ENCODE assay signal across 8 mouse cellular contexts in genomic region chr6:83054871-83055431, GRCm38 (mm10). TPM values are rescaled to one million over a fixed set of nuclear protein-coding genes. Genes with fewer than 3 reads are reported as not detected.
DNase-seq lines count a peak whose midpoint lies in the region; ATAC-seq and TF ChIP-seq lines count a peak whose summit lies in the region.

TSS of gene Htra2 (minus strand) at chr6:83055273.

- no peaks in the 10 kb centered on the region for H3K27me3 ChIP-seq in liver, adult 2 months (ENCODE audit: control insufficient read depth, insufficient read depth, low read length)
- no peaks in the 10 kb centered on the region for H3K27me3 ChIP-seq in myocyte (ENCODE audit: control insufficient read depth, insufficient read depth, insufficient read length)

- peak; percentile 51 for DNase-seq in kidney, adult 9 months
- DNase-seq in kidney, adult 8-10 months, result no peak
- peak; percentile 40 for DNase-seq in brain, embryonic 14.5 days (ENCODE audit: low read depth)
- DNase-seq in gastrocnemius, postnatal 4 days (ENCODE audit: low spot score in 2 of 2), result no peak
- DNase-seq in liver, adult 2 months (ENCODE audit: extremely low read depth, low read depth, low spot score), result no peak
- no peak for DNase-seq in MN1 (ENCODE audit: low spot score)

- H3K4me1 ChIP-seq in liver, adult 2 months (ENCODE audit: control insufficient read depth, insufficient read depth, low read length), result peaks cover 17% of the 10 kb centered on the region

- H3K36me3 ChIP-seq in liver, adult 2 months (ENCODE audit: control insufficient read depth, insufficient read depth, low read length), result peaks cover 8% of the 10 kb centered on the region
- peaks cover 21% of the 10 kb centered on the region for H3K36me3 ChIP-seq in myocyte (ENCODE audit: control insufficient read depth, insufficient read depth)

- peaks cover 17% of the 10 kb centered on the region; the same call in 1 of the 2 replicates for H3K79me2 ChIP-seq in liver, adult 2 months (ENCODE audit: control insufficient read depth, insufficient read depth, low read length)
- peaks cover 43% of the 10 kb centered on the region for H3K79me2 ChIP-seq in myocyte (ENCODE audit: control insufficient read depth, insufficient read depth)

- under 1% methylated on average over 48 of the region's 50 CpGs for WGBS in liver, adult 2 months

- peak within 1 kb of the TSS; percentile 94 for H3K4me2 ChIP-seq in myocyte (ENCODE audit: low read depth)

- peak; percentile 30; the same call in 1 of the 2 replicates for TF ChIP-seq CTCF in brain, embryonic 14.5 days (IDR thresholded peaks at IDR 0.05; ENCODE audit: borderline replicate concordance, extremely low read depth, insufficient read depth, insufficient read length)
- TF ChIP-seq CTCF in liver, adult 2 months (IDR thresholded peaks at IDR 0.05; ENCODE audit: low read depth, low read length), result peak; percentile 42

- H3K4me3 ChIP-seq in liver, adult 2 months (ENCODE audit: insufficient read depth, low read depth, low read length), result peak within 1 kb of the TSS; percentile 92
- H3K4me3 ChIP-seq in myocyte, result peak within 1 kb of the TSS; percentile 100

- peak within 1 kb of the TSS; percentile 76 for H3K27ac ChIP-seq in liver, adult 2 months (replicated peaks; ENCODE audit: insufficient read depth, low read depth, low read length)

- ATAC-seq in inflammation-experienced regulatory T-cells, adult 6 months, result peak; percentile 18

- TF ChIP-seq POLR2A in brain, embryonic 14.5 days (IDR thresholded peaks at IDR 0.05; ENCODE audit: borderline replicate concordance, extremely low read depth, insufficient read depth, insufficient read length, poor library complexity, severe bottlenecking), result no peak
- no peak for TF ChIP-seq POLR2A in liver, adult 2 months (IDR thresholded peaks at IDR 0.05; ENCODE audit: extremely low read depth, insufficient read depth, low read length)
- TF ChIP-seq POLR2A in myocyte (IDR thresholded peaks at IDR 0.05; ENCODE audit: insufficient read length, low read depth), result no peak

- H3K9ac ChIP-seq in liver, adult 2 months (ENCODE audit: low read depth, low read length), result peak within 1 kb of the TSS; percentile 97

- peak within 1 kb of the TSS; percentile 78 for H3ac ChIP-seq in myocyte (ENCODE audit: control insufficient read depth, insufficient read length)

TF ChIP-seq in myocyte, 11 proteins besides CTCF, POLR2A, EP300 and RAD21:
- no peak for TF ChIP-seq SRF (IDR thresholded peaks at IDR 0.05; ENCODE audit: control insufficient read depth, insufficient read length, low read depth)
- no peak for TF ChIP-seq TCF3 (IDR thresholded peaks at IDR 0.05; ENCODE audit: insufficient read length, low read depth)
- no peak for TF ChIP-seq MYOG (IDR thresholded peaks at IDR 0.05; ENCODE audit: control insufficient read depth in 1 of 3, insufficient read depth in 1 of 3, insufficient read length in 2 of 3, low read depth in 2 of 3)
- TF ChIP-seq TCF12 (IDR thresholded peaks at IDR 0.05; ENCODE audit: insufficient read depth, poor library complexity, severe bottlenecking), result no peak
- TF ChIP-seq USF1 (IDR thresholded peaks at IDR 0.05; ENCODE audit: low read depth), result no peak

RNA-seq across cellular contexts. Expression of gene Htra2, which starts in this region (rescaled TPM):
- 63.4 and 99.1 TPM in 2 replicates for polyA plus RNA-seq in brain, embryonic 14.5 days (2012; rRNA removed)
- 10 to 100 TPM; 30.1 to 33.5 TPM for total RNA-seq in gastrocnemius, postnatal 4 days (2021)
- 10 to 100 TPM; 23.5 to 29.2 (median 28.4) TPM for polyA plus RNA-seq in inflammation-experienced regulatory T-cells, adult 6 months (2017; shearing (Covaris generic))
- 14.0 and 17.5 TPM in 2 replicates for total RNA-seq in liver, adult 2 months (2014; rRNA removed)
- polyA plus RNA-seq in liver, adult 2 months (2012; rRNA removed), result 23.3 and 24.1 TPM in 2 replicates
- polyA plus RNA-seq in myocyte (2012; fragmentation: generic; extraction: Trizol), result 96.2 TPM

Comparison
In these comparisons a context has a peak if more than half of its experiments do, and no peak if none do; other contexts are left out.
1. DNase-seq: peak in kidney, adult 9 months (single experiment) and brain, embryonic 14.5 days (single experiment); none in kidney, adult 8-10 months (0 of 2), gastrocnemius, postnatal 4 days (0 of 2), liver, adult 2 months (single experiment) and MN1 (single experiment).